Mouse (Mus musculus): ENCODE measurements around the gene Mapk8ip1. TPM values are rescaled to one million over a fixed set of nuclear protein-coding genes. Genes with fewer than 3 reads are reported as not detected.
A peak's percentile ranks its signal among the peaks of the same experiment; 100 is the strongest.

Mapk8ip1 gene
- polyA plus RNA-seq, 1 experiment from 2014 or later = 15.1 TPM

DNA sequence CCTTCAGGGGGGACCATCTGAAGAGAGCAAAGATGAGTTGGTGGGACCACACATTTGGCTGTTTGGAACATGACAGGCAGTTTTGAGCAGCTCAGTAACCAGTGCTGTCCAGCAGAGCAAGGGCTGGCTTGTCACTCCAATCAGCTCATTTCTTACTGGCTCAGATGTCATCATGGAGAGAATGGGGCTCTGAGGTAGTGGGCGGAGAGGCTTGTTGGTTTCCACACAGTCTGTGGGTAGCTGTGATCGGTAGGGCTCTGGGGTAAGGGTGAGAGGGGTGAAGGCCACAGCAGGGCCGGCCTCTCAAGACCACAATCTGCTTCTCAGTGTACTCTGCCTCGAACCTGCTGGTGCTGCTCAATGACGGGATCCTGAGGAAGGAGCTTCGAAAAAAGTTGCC lies 24.8 kb downstream of the Mapk8ip1 start:
- H3K4me2 ChIP-seq = peak overlapping the region; percentile 96
- peaks cover 31% of the 10 kb centered on the region; the same call in 1 of the 2 replicates for H3K36me3 ChIP-seq
- H3K9me3 ChIP-seq = no peaks in the 10 kb centered on the region
- H3K4me1 ChIP-seq = peaks cover 39% of the 10 kb centered on the region
- WGBS = 70% methylated on average over 6 of the region's 6 CpGs
- H3K27ac ChIP-seq = no peak overlapping the region
- H3K4me3 ChIP-seq = peak overlapping the region; percentile 88
- ATAC-seq (ENCODE audit: borderline replicate concordance, extremely low read depth, low FRiP score, low TSS enrichment) = no peak
- peak overlapping the region; percentile 69; the same call in 1 of the 2 replicates for H3K9ac ChIP-seq
- peaks cover 10% of the 10 kb centered on the region for H3K27me3 ChIP-seq

DNA sequence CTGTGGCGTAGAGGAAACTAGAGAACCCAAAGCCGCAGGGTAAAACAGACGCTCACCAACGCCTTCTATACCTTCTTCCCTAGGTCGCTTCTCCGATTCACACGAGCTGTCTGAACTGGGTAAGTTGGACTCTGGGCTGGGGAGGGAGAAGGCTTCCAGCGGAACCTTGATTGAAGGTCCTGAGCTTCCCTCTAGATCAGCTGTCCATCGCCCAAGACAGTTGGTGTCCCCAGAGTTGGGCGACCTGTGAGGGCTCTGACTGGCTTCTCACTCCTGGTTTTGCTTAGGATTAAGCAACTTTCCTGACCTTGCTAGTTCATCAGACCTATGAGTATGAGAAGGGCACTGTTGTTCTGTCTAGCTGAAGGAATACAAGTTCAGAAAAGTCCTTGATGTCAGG lies 25.3 kb downstream of the Mapk8ip1 start:
- H3K27me3 ChIP-seq = peaks cover 15% of the 10 kb centered on the region
- peak overlapping the region; percentile 88 for H3K4me3 ChIP-seq
- H3K27ac ChIP-seq = peak overlapping the region; percentile 94; the same call in 1 of the 2 replicates
- peak overlapping the region; percentile 69 for H3K9ac ChIP-seq
- H3K4me2 ChIP-seq = peak overlapping the region; percentile 96
- peaks cover 44% of the 10 kb centered on the region for H3K4me1 ChIP-seq
- H3K36me3 ChIP-seq = peaks cover 31% of the 10 kb centered on the region; the same call in 1 of the 2 replicates
- ATAC-seq (ENCODE audit: borderline replicate concordance, extremely low read depth, low FRiP score, low TSS enrichment) = no peak
- no peaks in the 10 kb centered on the region for H3K9me3 ChIP-seq
- 9% methylated on average over 10 of the region's 10 CpGs for WGBS

- H3K27me3 ChIP-seq = peaks cover 21% of the 10 kb centered on the region
- H3K9me3 ChIP-seq = no peaks in the 10 kb centered on the region
- peak; percentile 93 for ATAC-seq (ENCODE audit: borderline replicate concordance, extremely low read depth, low FRiP score, low TSS enrichment)
- H3K27ac ChIP-seq = peak overlapping the region; percentile 94
- H3K9ac ChIP-seq = peak overlapping the region; percentile 69
- peak overlapping the region; percentile 96 for H3K4me2 ChIP-seq
- under 1% methylated on average over 29 of the region's 29 CpGs for WGBS
- peaks cover 27% of the 10 kb centered on the region; the same call in 1 of the 2 replicates for H3K36me3 ChIP-seq
- H3K4me1 ChIP-seq = peaks cover 50% of the 10 kb centered on the region
- H3K4me3 ChIP-seq = peak overlapping the region; percentile 88
These were observed 25.9 kb downstream of the Mapk8ip1 start for GRCm38 (mm10) chr2:92375099-92375623.

GRCm38 (mm10) chr2:92374514-92374913 lies 26.5 kb downstream of the Mapk8ip1 start, which contains the start of the genes Pex16 and Large2:
TSS of gene Pex16 (plus strand) at chr2:92374676.
TSS of gene Large2 (minus strand) at chr2:92374869.
- Histone ChIP-seq H3K4me2 (peak within 1 kb of the TSS; percentile 96), H3K4me3 (peak within 1 kb of the TSS; percentile 88), H3K27ac (peak within 1 kb of the TSS; percentile 95), H3K36me3 (peaks cover 20% of the 10 kb centered on the region; the same call in 1 of the 2 replicates), H3K9ac (peak within 1 kb of the TSS; percentile 69), H3K27me3 (peaks cover 28% of the 10 kb centered on the region), H3K9me3 (no peaks in the 10 kb centered on the region), H3K4me1 (peaks cover 55% of the 10 kb centered on the region)
- peak; percentile 16; the same call in 1 of the 2 replicates for ATAC-seq (ENCODE audit: borderline replicate concordance, extremely low read depth, low FRiP score, low TSS enrichment)
- under 1% methylated on average over 16 of the region's 16 CpGs for WGBS

DNA sequence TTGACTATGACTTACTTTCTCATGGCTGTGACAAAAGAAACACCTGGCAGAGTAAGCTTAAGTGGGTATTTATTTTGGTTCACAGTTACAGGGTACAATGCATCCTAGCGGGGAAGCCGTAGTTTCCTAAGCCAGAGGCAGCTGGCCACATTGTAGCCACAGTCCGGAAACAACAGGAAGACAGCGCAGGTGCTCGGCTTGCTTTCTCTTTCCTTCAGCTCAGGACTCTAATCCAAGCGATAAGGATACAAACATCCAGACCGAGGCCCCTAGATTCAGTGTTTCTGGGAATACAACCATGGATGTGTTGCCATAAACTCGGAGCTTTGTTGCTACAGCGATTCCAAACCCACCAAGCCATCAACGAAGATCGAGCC lies 27.6 kb downstream of the Mapk8ip1 start:
- no peak for ATAC-seq (ENCODE audit: borderline replicate concordance, extremely low read depth, low FRiP score, low TSS enrichment)
- no peaks in the 10 kb centered on the region for H3K9me3 ChIP-seq
- H3K36me3 ChIP-seq = peaks cover 9% of the 10 kb centered on the region; the same call in 1 of the 2 replicates
- H3K27ac ChIP-seq = peak overlapping the region; percentile 95
- H3K4me1 ChIP-seq = peaks cover 55% of the 10 kb centered on the region
- H3K27me3 ChIP-seq = peaks cover 35% of the 10 kb centered on the region
- no peak overlapping the region for H3K4me3 ChIP-seq
- H3K9ac ChIP-seq = no peak overlapping the region
- H3K4me2 ChIP-seq = 0 out of 2 replicates have a peak overlapping the region, but pooled peaks have one; percentile 96
- WGBS = 78% methylated on average over 11 of the region's 11 CpGs

DNA sequence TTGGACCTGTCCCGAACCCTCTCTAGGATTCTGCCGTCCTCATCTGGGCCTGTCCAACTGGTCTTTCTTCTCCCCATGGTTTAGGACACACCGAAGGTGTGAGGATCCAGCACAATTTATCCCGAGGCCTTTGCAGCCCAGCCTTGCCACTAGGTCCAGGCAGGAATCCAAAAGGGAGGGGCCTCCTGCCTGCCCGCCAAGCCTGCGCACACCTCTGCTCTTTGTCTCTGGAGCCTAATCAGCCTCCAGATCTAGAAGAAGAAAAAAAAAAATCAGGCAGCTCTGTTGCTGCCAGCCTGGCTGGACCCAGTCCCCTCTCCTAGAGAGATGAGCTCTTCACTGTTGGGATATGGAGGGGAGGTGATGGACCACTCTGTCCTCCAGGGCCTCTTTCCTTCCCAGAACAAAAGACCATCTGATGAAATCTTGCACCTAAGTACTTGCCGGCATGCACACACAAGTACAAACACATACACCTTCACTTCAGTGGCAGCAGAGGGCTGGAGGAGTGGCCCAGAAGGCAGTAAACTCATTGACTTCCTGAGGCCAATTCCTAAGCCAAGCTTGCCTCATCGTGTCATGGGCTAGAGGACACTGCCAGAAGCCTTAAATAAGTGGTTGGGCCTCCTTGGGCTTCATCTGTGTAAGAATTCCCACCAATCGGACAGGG lies 28.2 kb downstream of the Mapk8ip1 start:
- ATAC-seq (ENCODE audit: borderline replicate concordance, extremely low read depth, low FRiP score, low TSS enrichment) = no peak
- Histone ChIP-seq H3K36me3 (peaks cover 4% of the 10 kb centered on the region; the same call in 1 of the 2 replicates), H3K27ac (peak overlapping the region; percentile 95), H3K9ac (no peak overlapping the region), H3K9me3 (no peaks in the 10 kb centered on the region), H3K4me3 (no peak overlapping the region), H3K27me3 (peaks cover 35% of the 10 kb centered on the region), H3K4me2 (0 out of 2 replicates have a peak overlapping the region, but pooled peaks have one; percentile 60), H3K4me1 (peaks cover 55% of the 10 kb centered on the region)
- 44% methylated on average over 9 of the region's 9 CpGs for WGBS

- H3K27ac ChIP-seq = peak overlapping the region; percentile 95
- ATAC-seq (ENCODE audit: borderline replicate concordance, extremely low read depth, low FRiP score, low TSS enrichment) = no peak
- H3K4me1 ChIP-seq = peaks cover 55% of the 10 kb centered on the region
- H3K9ac ChIP-seq = no peak overlapping the region
- H3K36me3 ChIP-seq = no peaks in the 10 kb centered on the region
- H3K4me3 ChIP-seq = no peak overlapping the region
- H3K27me3 ChIP-seq = peaks cover 35% of the 10 kb centered on the region
- peak overlapping the region; percentile 60; the same call in 1 of the 2 replicates for H3K4me2 ChIP-seq
- no peaks in the 10 kb centered on the region for H3K9me3 ChIP-seq
- WGBS = 18% methylated on average over 10 of the region's 10 CpGs
These were observed 28.9 kb downstream of the Mapk8ip1 start for GRCm38 (mm10) chr2:92371971-92372690.

DNA sequence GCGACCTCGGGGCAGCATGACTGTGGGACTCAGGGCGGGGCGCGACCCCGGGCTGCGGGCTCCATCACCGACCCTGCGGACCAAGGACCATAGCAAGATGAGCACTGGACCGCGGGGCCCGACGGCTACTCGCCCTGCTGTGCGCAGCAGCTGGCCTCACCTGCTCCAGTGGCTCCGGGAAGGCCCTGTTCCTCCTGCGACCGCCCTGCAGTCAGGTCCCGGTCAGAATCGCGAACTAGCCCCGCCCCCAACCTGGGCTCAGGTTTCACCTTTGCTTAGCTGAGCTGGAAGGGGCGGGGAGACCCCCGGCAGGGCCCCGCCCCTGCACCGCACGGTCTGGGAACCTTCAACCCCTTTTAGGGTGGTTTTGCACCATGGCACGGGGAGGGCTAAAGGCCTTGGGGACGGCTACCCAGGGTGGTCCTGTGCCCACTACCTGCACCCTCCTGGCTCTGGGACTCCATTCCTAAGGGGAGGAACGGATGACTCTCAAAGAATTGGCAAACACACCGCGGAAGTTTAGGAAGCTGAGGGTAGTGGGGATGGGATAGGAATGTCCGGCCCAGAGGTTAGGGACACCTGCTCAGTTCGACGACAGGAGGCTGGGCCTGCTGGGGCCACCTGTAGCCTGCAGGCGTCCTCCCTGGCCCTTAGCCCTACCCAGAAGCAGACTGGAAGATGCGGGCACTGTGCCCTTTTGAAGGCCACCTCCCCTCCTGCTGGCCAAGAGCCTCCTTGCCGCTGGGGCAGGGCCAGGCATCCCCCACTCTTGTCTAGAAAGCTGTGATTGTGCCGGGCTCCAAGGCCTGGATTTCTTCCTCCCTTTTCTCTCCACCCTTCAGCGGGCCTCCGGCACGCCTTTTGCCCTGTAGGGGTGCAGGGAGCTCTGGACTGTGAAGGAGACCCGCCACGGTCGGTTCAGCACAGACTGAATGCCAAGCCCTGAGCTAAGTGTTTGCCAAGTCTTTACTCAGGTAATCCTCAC lies 29.9 kb downstream of the Mapk8ip1 start:
- Histone ChIP-seq H3K4me1 (peaks cover 50% of the 10 kb centered on the region), H3K9ac (peak overlapping the region; percentile 36), H3K27ac (peak overlapping the region; percentile 95), H3K4me2 (peak overlapping the region; percentile 60), H3K36me3 (no peaks in the 10 kb centered on the region), H3K4me3 (peak overlapping the region; percentile 44), H3K9me3 (no peaks in the 10 kb centered on the region), H3K27me3 (peaks cover 35% of the 10 kb centered on the region)
- ATAC-seq (ENCODE audit: borderline replicate concordance, extremely low read depth, low FRiP score, low TSS enrichment) = peak; percentile 19
- 4% methylated on average over 45 of the region's 45 CpGs for WGBS

GRCm38 (mm10) chr2:92370375-92370774 lies 30.7 kb downstream of the Mapk8ip1 start:
- H3K27me3 ChIP-seq = peaks cover 35% of the 10 kb centered on the region
- H3K9me3 ChIP-seq = no peaks in the 10 kb centered on the region
- no peak for ATAC-seq (ENCODE audit: borderline replicate concordance, extremely low read depth, low FRiP score, low TSS enrichment)
- H3K4me2 ChIP-seq = peak overlapping the region; percentile 60
- H3K4me1 ChIP-seq = peaks cover 44% of the 10 kb centered on the region
- peak overlapping the region; percentile 44 for H3K4me3 ChIP-seq
- WGBS = 6% methylated on average over 18 of the region's 19 CpGs
- H3K9ac ChIP-seq = peak overlapping the region; percentile 36
- peak overlapping the region; percentile 95 for H3K27ac ChIP-seq
- H3K36me3 ChIP-seq = no peaks in the 10 kb centered on the region

GRCm38 (mm10) chr2:92367383-92368029 lies 33.6 kb downstream of the Mapk8ip1 start:
- WGBS = 23% methylated on average over 20 of the region's 20 CpGs
- H3K9me3 ChIP-seq = no peaks in the 10 kb centered on the region
- peaks cover 35% of the 10 kb centered on the region for H3K27me3 ChIP-seq
- H3K27ac ChIP-seq = no peak overlapping the region
- no peak overlapping the region for H3K4me2 ChIP-seq
- H3K36me3 ChIP-seq = peaks cover 7% of the 10 kb centered on the region; the same call in 1 of the 2 replicates
- H3K9ac ChIP-seq = no peak overlapping the region
- ATAC-seq (ENCODE audit: borderline replicate concordance, extremely low read depth, low FRiP score, low TSS enrichment) = no peak
- peaks cover 26% of the 10 kb centered on the region for H3K4me1 ChIP-seq
- no peak overlapping the region for H3K4me3 ChIP-seq
